ENCODE assay signal across 16 mouse cellular contexts in genomic region chr16:90199174-90199573, GRCm38 (mm10). TPM values are rescaled to one million over a fixed set of nuclear protein-coding genes. Genes with fewer than 3 reads are reported as not detected.
DNase-seq lines count a peak whose midpoint lies in the region; ATAC-seq and TF ChIP-seq lines count a peak whose summit lies in the region.
"Had no signal": no experiment of that assay in that cellular context is flagged by ENCODE, and none has a peak within 500 bp of the region (broad histone marks: within the 10 kb centered on the region; RNA-seq: fewer than 3 reads in every experiment).

No protein-coding gene starts in this region.

- H3K4me2 ChIP-seq in lung, postnatal 0 days (replicated peaks; ENCODE audit: low read depth, low read length), result no peak overlapping the region; the same call in 1 of the 2 replicates
- H3K4me2 ChIP-seq in liver, embryonic 13.5 days, result peak overlapping the region; percentile 76
- H3K4me2 ChIP-seq: embryonic facial prominence, embryonic 12.5 days; limb, embryonic 12.5 days had no signal

- 54% methylated on average over 10 of the region's 10 CpGs for WGBS in lung, postnatal 0 days
- 40% methylated on average over 10 of the region's 10 CpGs for WGBS in liver, embryonic 13.5 days (ENCODE audit: insufficient replicate concordance)
- 87% methylated on average over 10 of the region's 10 CpGs for WGBS in embryonic facial prominence, embryonic 10.5 days

- no peak overlapping the region for H3K9ac ChIP-seq in lung, postnatal 0 days (replicated peaks; ENCODE audit: low read depth)
- H3K9ac ChIP-seq in liver, embryonic 13.5 days, result peak overlapping the region; percentile 71
- H3K9ac ChIP-seq: embryonic facial prominence, embryonic 12.5 days; forebrain, postnatal 0 days; limb, embryonic 12.5 days had no signal

- ATAC-seq in lung, postnatal 0 days, result peak; percentile 20; the same call in 1 of the 2 replicates
- no peak for ATAC-seq in liver, embryonic 13.5 days (ENCODE audit: low read depth)
- ATAC-seq in megakaryocyte progenitor cell, adult 5-6 weeks (replicated peaks; ENCODE audit: poor library complexity), result peak; percentile 60
- ATAC-seq: CD4-positive, CD25-positive, alpha-beta regulatory T cell, adult 4 months; forebrain, postnatal 0 days had no signal

- no peak for TF ChIP-seq CTCF in lung, postnatal 0 days (IDR thresholded peaks at IDR 0.05)
- no peak for TF ChIP-seq CTCF in layer of hippocampus, adult 2 months (conservative IDR thresholded peaks at IDR 0.05)

- H3K36me3 ChIP-seq in lung, postnatal 0 days (ENCODE audit: insufficient read depth, low read length), result no peaks in the 10 kb centered on the region
- no peaks in the 10 kb centered on the region for H3K36me3 ChIP-seq in liver, embryonic 13.5 days
- H3K36me3 ChIP-seq in embryonic facial prominence, embryonic 10.5 days (replicated peaks), result no peaks in the 10 kb centered on the region
- H3K36me3 ChIP-seq: embryonic facial prominence, embryonic 12.5 days; limb, embryonic 12.5 days had no signal

- H3K9me3 ChIP-seq in lung, postnatal 0 days (ENCODE audit: low read length), result no peaks in the 10 kb centered on the region
- H3K9me3 ChIP-seq in liver, embryonic 13.5 days (replicated peaks), result no peaks in the 10 kb centered on the region
- H3K9me3 ChIP-seq in embryonic facial prominence, embryonic 10.5 days, result no peaks in the 10 kb centered on the region
- H3K9me3 ChIP-seq: embryonic facial prominence, embryonic 12.5 days; limb, embryonic 12.5 days had no signal

- H3K4me3 ChIP-seq in lung, postnatal 0 days (ENCODE audit: low read depth, low read length), result no peak overlapping the region
- no peak overlapping the region for H3K4me3 ChIP-seq in brown adipose tissue, adult 24 weeks (ENCODE audit: insufficient read depth, low read depth, low read length)
- no peak overlapping the region for H3K4me3 ChIP-seq in liver, embryonic 13.5 days (replicated peaks)
- H3K4me3 ChIP-seq in embryonic facial prominence, embryonic 10.5 days, result no peak overlapping the region
- no peak overlapping the region for H3K4me3 ChIP-seq in layer of hippocampus, adult 2 months
- H3K4me3 ChIP-seq: embryonic facial prominence, embryonic 12.5 days; limb, embryonic 12.5 days had no signal

- peaks cover 16% of the 10 kb centered on the region; the same call in 1 of the 2 replicates for H3K4me1 ChIP-seq in lung, postnatal 0 days (ENCODE audit: insufficient read depth, low read depth, low read length)
- H3K4me1 ChIP-seq in brown adipose tissue, adult 24 weeks (ENCODE audit: control insufficient read depth, insufficient read depth, insufficient read length, low read length), result peaks cover 8% of the 10 kb centered on the region
- peaks cover 49% of the 10 kb centered on the region for H3K4me1 ChIP-seq in liver, embryonic 13.5 days (replicated peaks)
- H3K4me1 ChIP-seq in embryonic facial prominence, embryonic 10.5 days, result peaks cover 29% of the 10 kb centered on the region

- H3K27ac ChIP-seq in lung, postnatal 0 days (ENCODE audit: low read length), result no peak overlapping the region
- H3K27ac ChIP-seq in brown adipose tissue, adult 24 weeks (replicated peaks; ENCODE audit: low read depth, low read length), result peak overlapping the region; percentile 50; the same call in 1 of the 2 replicates
- H3K27ac ChIP-seq in liver, embryonic 13.5 days, result peak overlapping the region; percentile 98
- H3K27ac ChIP-seq in embryonic facial prominence, embryonic 10.5 days (replicated peaks), result no peak overlapping the region
- no peak overlapping the region for H3K27ac ChIP-seq in layer of hippocampus, adult 2 months
- H3K27ac ChIP-seq: embryonic facial prominence, embryonic 12.5 days; limb, embryonic 12.5 days had no signal

- TF ChIP-seq EP300 in lung, postnatal 0 days (IDR thresholded peaks at IDR 0.05), result 0 out of 2 replicates have a peak, but pooled peaks have one; percentile 18

- H3K27me3 ChIP-seq in lung, postnatal 0 days (replicated peaks; ENCODE audit: insufficient read depth, low read length), result no peaks in the 10 kb centered on the region
- no peaks in the 10 kb centered on the region for H3K27me3 ChIP-seq in liver, embryonic 13.5 days
- no peaks in the 10 kb centered on the region for H3K27me3 ChIP-seq in embryonic facial prominence, embryonic 10.5 days (replicated peaks; ENCODE audit: low read depth, poor library complexity, severe bottlenecking)
- H3K27me3 ChIP-seq: embryonic facial prominence, embryonic 12.5 days; limb, embryonic 12.5 days had no signal

- DNase-seq in lung, postnatal 0 days (ENCODE audit: low spot score), result peak; percentile 77
- DNase-seq in lung, postnatal 4 days, result no peak
- DNase-seq in liver, embryonic 13.5 days, result no peak
- no peak for DNase-seq in embryonic facial prominence, embryonic 10.5 days (ENCODE audit: low spot score)
- no peak for DNase-seq in layer of hippocampus, adult 2 months (ENCODE audit: low spot score in 2 of 2)
- no peak for DNase-seq in cerebellum, postnatal 14 days
- DNase-seq: adrenal gland, postnatal 14 days; cerebellum, postnatal 36 days; forebrain, postnatal 0 days; heart, postnatal 4 days; right cerebral cortex, postnatal 4 days had no signal

RNA-seq across cellular contexts. Expression of gene Sod1, which starts 21.4 kb away (rescaled TPM):
- polyA plus RNA-seq in lung, postnatal 0 days (2015; fragmentation: Nextera tagmentation; extraction: Ambion mirVana), result 1,664 and 1,843 TPM in 2 replicates
- polyA plus RNA-seq in brown adipose tissue, adult 24 weeks (2012; ENCODE audit: insufficient read depth, insufficient read length, missing spikeins), result 1,524 and 1,552 TPM in 2 replicates
- 1,329 and 1,400 TPM in 2 replicates for polyA plus RNA-seq in liver, embryonic 13.5 days (2015; fragmentation: Nextera tagmentation; extraction: Ambion mirVana)
- total RNA-seq in megakaryocyte progenitor cell, adult 5-6 weeks (2015), result 577 and 581 TPM in 2 replicates
- total RNA-seq in megakaryocyte progenitor cell, adult 5-6 weeks (2017), result 672 and 752 TPM in 2 replicates
- 1,351 and 1,353 TPM in 2 replicates for polyA plus RNA-seq in embryonic facial prominence, embryonic 10.5 days (2016; fragmentation: Nextera tagmentation; extraction: Ambion mirVana)
- 100 to 1,000 TPM; 386 to 390 TPM for total RNA-seq in layer of hippocampus, adult 2 months (2021)

RNA-seq across cellular contexts. Expression of gene Tiam1, which starts 55.6 kb away (rescaled TPM):
- polyA plus RNA-seq in lung, postnatal 0 days (2015; fragmentation: Nextera tagmentation; extraction: Ambion mirVana), result 3.7 and 9.3 TPM in 2 replicates
- polyA plus RNA-seq in brown adipose tissue, adult 24 weeks (2012; ENCODE audit: insufficient read depth, insufficient read length, missing spikeins), result 9.3 and 15.9 TPM in 2 replicates
- 4.8 and 5.5 TPM in 2 replicates for polyA plus RNA-seq in liver, embryonic 13.5 days (2015; fragmentation: Nextera tagmentation; extraction: Ambion mirVana)
- total RNA-seq in megakaryocyte progenitor cell, adult 5-6 weeks (2015), result 60.8 and 67.9 TPM in 2 replicates
- 52.8 and 58.4 TPM in 2 replicates for total RNA-seq in megakaryocyte progenitor cell, adult 5-6 weeks (2017)
- 25.3 and 25.9 TPM in 2 replicates for polyA plus RNA-seq in embryonic facial prominence, embryonic 10.5 days (2016; fragmentation: Nextera tagmentation; extraction: Ambion mirVana)
- 100 to 1,000 TPM; 124 to 125 TPM for total RNA-seq in layer of hippocampus, adult 2 months (2021)

Comparison
In these comparisons a context has a peak if more than half of its experiments do, and no peak if none do; other contexts are left out.
1. H3K27ac ChIP-seq: peak in brown adipose tissue, adult 24 weeks (single experiment) and liver, embryonic 13.5 days (single experiment); none in lung, postnatal 0 days (single experiment), embryonic facial prominence, embryonic 10.5 days (single experiment) and layer of hippocampus, adult 2 months (single experiment).